ENCODE assay signal across 9 mouse cellular contexts in genomic region chr10:45889381-45889951, GRCm38 (mm10).
DNase-seq lines count a peak whose midpoint lies in the region; ATAC-seq and TF ChIP-seq lines count a peak whose summit lies in the region.
"Had no signal": no experiment of that assay in that cellular context is flagged by ENCODE, and none has a peak within 500 bp of the region (broad histone marks: within the 10 kb centered on the region; RNA-seq: fewer than 3 reads in every experiment).

No protein-coding gene starts in this region.

- no peaks in the 10 kb centered on the region for H3K4me1 ChIP-seq in forebrain, embryonic 14.5 days (ENCODE audit: control insufficient read depth, insufficient read depth, low read length)
- H3K4me1 ChIP-seq in limb, embryonic 10.5 days = peaks cover 56% of the 10 kb centered on the region
- no peaks in the 10 kb centered on the region for H3K4me1 ChIP-seq in thymus, adult 2 months (replicated peaks; ENCODE audit: control insufficient read depth, insufficient read depth, low read length)
- H3K4me1 ChIP-seq: midbrain, embryonic 12.5 days had no signal

- no peak for TF ChIP-seq CTCF in layer of hippocampus, adult 2 months (conservative IDR thresholded peaks at IDR 0.05)
- TF ChIP-seq CTCF in thymus, adult 2 months (IDR thresholded peaks at IDR 0.05; ENCODE audit: borderline replicate concordance, control insufficient read depth, extremely low read depth, insufficient read depth, low read length, poor library complexity) = no peak

- DNase-seq in adrenal gland, adult 2 months = peak; percentile 4
- no peak for DNase-seq in adrenal gland, postnatal 4 days (ENCODE audit: low spot score in 2 of 2)
- peak in 1 of 2 experiments; percentile 21 for DNase-seq in layer of hippocampus, adult 2 months (ENCODE audit: low spot score in 2 of 2)
- DNase-seq in layer of hippocampus, postnatal 10 days (ENCODE audit: low spot score in 2 of 2) = no peak
- DNase-seq in forebrain, embryonic 14.5 days (ENCODE audit: low spot score) = peak; percentile 64
- no peak for DNase-seq in limb, embryonic 10.5 days (ENCODE audit: low spot score)
- DNase-seq in thymus, adult 2 months = no peak
- DNase-seq in embryo, embryonic 10 days (ENCODE audit: low spot score) = no peak

- peak overlapping the region; percentile 78 for H3K27ac ChIP-seq in layer of hippocampus, adult 2 months
- no peak overlapping the region for H3K27ac ChIP-seq in forebrain, embryonic 14.5 days (ENCODE audit: low read depth, low read length)
- peak overlapping the region; percentile 46 for H3K27ac ChIP-seq in limb, embryonic 10.5 days
- no peak overlapping the region for H3K27ac ChIP-seq in thymus, adult 2 months (ENCODE audit: control insufficient read depth, insufficient read depth, low read length)
- H3K27ac ChIP-seq: midbrain, embryonic 12.5 days had no signal

- peak overlapping the region; percentile 20 for H3K4me2 ChIP-seq in forebrain, embryonic 14.5 days (ENCODE audit: low read length)
- H3K4me2 ChIP-seq: midbrain, embryonic 12.5 days had no signal

- peak; percentile 67; the same call in 1 of the 2 replicates for ATAC-seq in forebrain, embryonic 14.5 days

- peak overlapping the region; percentile 0; the same call in 1 of the 2 replicates for H3K4me3 ChIP-seq in layer of hippocampus, adult 2 months
- H3K4me3 ChIP-seq in forebrain, embryonic 14.5 days (ENCODE audit: low read depth, low read length) = no peak overlapping the region
- H3K4me3 ChIP-seq in limb, embryonic 10.5 days = no peak overlapping the region
- H3K4me3 ChIP-seq in thymus, adult 2 months (ENCODE audit: control insufficient read depth, insufficient read depth, low read length) = no peak overlapping the region
- H3K4me3 ChIP-seq: midbrain, embryonic 12.5 days had no signal

- no peaks in the 10 kb centered on the region for H3K36me3 ChIP-seq in forebrain, embryonic 14.5 days (ENCODE audit: control insufficient read depth, insufficient read depth, low read length)
- H3K36me3 ChIP-seq in limb, embryonic 10.5 days = no peaks in the 10 kb centered on the region
- H3K36me3 ChIP-seq in thymus, adult 2 months (ENCODE audit: control insufficient read depth, insufficient read depth, low read length) = no peaks in the 10 kb centered on the region
- H3K36me3 ChIP-seq: midbrain, embryonic 12.5 days had no signal

- no peaks in the 10 kb centered on the region for H3K27me3 ChIP-seq in forebrain, embryonic 14.5 days (replicated peaks; ENCODE audit: control insufficient read depth, insufficient read depth, low read length)
- no peaks in the 10 kb centered on the region for H3K27me3 ChIP-seq in limb, embryonic 10.5 days (ENCODE audit: low read depth, poor library complexity, severe bottlenecking)
- H3K27me3 ChIP-seq in thymus, adult 2 months (ENCODE audit: control insufficient read depth, insufficient read depth, low read length) = no peaks in the 10 kb centered on the region
- H3K27me3 ChIP-seq: midbrain, embryonic 12.5 days had no signal

- no peak for TF ChIP-seq POLR2A in thymus, adult 2 months (IDR thresholded peaks at IDR 0.05; ENCODE audit: control insufficient read depth, extremely low read depth, insufficient read depth, low read length, poor library complexity)

- no peaks in the 10 kb centered on the region for H3K9me3 ChIP-seq in forebrain, embryonic 14.5 days (replicated peaks; ENCODE audit: control insufficient read depth, low read length)
- H3K9me3 ChIP-seq in limb, embryonic 10.5 days (replicated peaks) = no peaks in the 10 kb centered on the region
- H3K9me3 ChIP-seq: midbrain, embryonic 12.5 days had no signal

- H3K9ac ChIP-seq in forebrain, embryonic 14.5 days (ENCODE audit: low read length) = no peak overlapping the region
- H3K9ac ChIP-seq: midbrain, embryonic 12.5 days had no signal

- 25% methylated on average over 13 of the region's 13 CpGs for WGBS in forebrain, embryonic 14.5 days
- WGBS in limb, embryonic 10.5 days = 86% methylated on average over 13 of the region's 13 CpGs
- 85% methylated on average over 13 of the region's 13 CpGs for WGBS in thymus, adult 2 months

Comparison
In these comparisons a context has a peak if more than half of its experiments do, and no peak if none do; other contexts are left out.
1. DNase-seq: peak in adrenal gland, adult 2 months (single experiment) and forebrain, embryonic 14.5 days (single experiment); none in adrenal gland, postnatal 4 days (0 of 2), layer of hippocampus, postnatal 10 days (0 of 2), limb, embryonic 10.5 days (single experiment), thymus, adult 2 months (single experiment) and embryo, embryonic 10 days (single experiment).
2. H3K27ac ChIP-seq: peak in layer of hippocampus, adult 2 months (single experiment) and limb, embryonic 10.5 days (single experiment); none in forebrain, embryonic 14.5 days (single experiment) and thymus, adult 2 months (single experiment).